Mouse (Mus musculus) embryonic fibroblast, embryonic 13.5 days (primary cell): ENCODE results near the gene Zar1l. TPM values are rescaled to one million over a fixed set of nuclear protein-coding genes. Genes with fewer than 3 reads are reported as not detected.

Experiments used
- H3K27ac ChIP-seq: 2 replicates; pipeline ENCODE4 v1.5.1; 2012; ENCODE audit warnings: low read length, control low read depth, inconsistent platforms; ENCODE audit not compliant: insufficient read depth
- H3K4me1 ChIP-seq: 2 replicates; pipeline ENCODE4 v1.6.1; 2011; ENCODE audit warnings: low read length; ENCODE audit not compliant: control insufficient read depth, insufficient read depth
- H3K4me3 ChIP-seq: 2 replicates; pipeline ENCODE4 v1.5.1; 2011; ENCODE audit warnings: mild to moderate bottlenecking, control low read depth, low read length; ENCODE audit not compliant: insufficient read depth
- CTCF ChIP-seq: IDR thresholded peaks from 2 replicates; pipeline ENCODE4 v1.5.1; 2011; ENCODE audit warnings: mild to moderate bottlenecking, control low read depth, low read length, moderate library complexity, borderline replicate concordance; ENCODE audit not compliant: insufficient read depth
- POLR2A ChIP-seq: IDR thresholded peaks from 2 replicates; pipeline ENCODE4 v1.6.1; 2011; ENCODE audit warnings: low read depth, mild to moderate bottlenecking, control low read depth, low read length, moderate library complexity
- polyA plus RNA-seq: library from polyadenylated mRNA; stranded (reverse); fragments of >200 nt; gene quantifications from 2 replicates; pipeline ENCODE4 v1.2.4, GENCODE M21; 2011; ENCODE audit warnings: low read depth; ENCODE audit not compliant: missing spikeins, insufficient read length

Gene Zar1l
- polyA plus RNA-seq, 1 experiment = not detected

- TF ChIP-seq POLR2A = no peak
- no peak for TF ChIP-seq CTCF
- Histone ChIP-seq H3K4me3 (no peak overlapping the region), H3K27ac (no peak overlapping the region), H3K4me1 (0 out of 2 replicates have a peak, but pooled peaks cover 2% of the 10 kb centered on the region)
These were observed 60.6 kb downstream of the Zar1l start for GRCm38 (mm10) chr5:150457165-150457903.

Other genes starting within 250 kb of the Zar1l start
- 11.3 and 16.9 TPM in 2 replicates for gene Brca2, start 4.5 kb upstream of the Zar1l start, polyA plus RNA-seq
- 0.86 and 1.1 TPM in 2 replicates for gene N4bp2l1, start 79.0 kb upstream of the Zar1l start, polyA plus RNA-seq
- 74.0 and 100.0 TPM in 2 replicates for gene N4bp2l2, start 148.0 kb upstream of the Zar1l start, polyA plus RNA-seq
- 38.0 and 50.7 TPM in 2 replicates for gene Pds5b, start 155.6 kb upstream of the Zar1l start, polyA plus RNA-seq